Mouse (Mus musculus) MEL (cell line): Measurements from ENCODE around the gene Nsun2. TPM values are rescaled to one million over a fixed set of nuclear protein-coding genes. Genes with fewer than 3 reads are reported as not detected.
A peak's percentile ranks its signal among the peaks of the same experiment; 100 is the strongest.

ENCODE experiments used
- DNase-seq: peaks from one replicate; pipeline ENCODE4 v3.0.0; 2011; ENCODE audit warnings: low read depth, low spot score
- H3K27ac ChIP-seq: 2 replicates; pipeline ENCODE4 v1.5.1; 2012; ENCODE audit warnings: low read depth, mild to moderate bottlenecking, control low read depth, low read length, moderate library complexity; ENCODE audit not compliant: control insufficient read depth
- H3K27me3 ChIP-seq, 2 experiments: fragments of 150-350 bp in 1 of 2; sonication (generic) in 1 of 2; 2 replicates each; pipeline ENCODE4 v1.6.1; 2012; ENCODE audit warnings: low read length in 2 of 2, mild to moderate bottlenecking in 2 of 2, improper control_type of control experiment in 1 of 2, moderate library complexity in 1 of 2; ENCODE audit not compliant: insufficient read depth in 2 of 2, control insufficient read depth in 1 of 2
- H3K36me3 ChIP-seq, 2 experiments: 2 replicates each; pipeline ENCODE4 v1.6.1; 2012 to 2014; ENCODE audit warnings: low read length in 2 of 2, improper control_type of control experiment in 1 of 2, inconsistent platforms in 1 of 2, mild to moderate bottlenecking in 1 of 2; ENCODE audit not compliant: insufficient read depth in 2 of 2, control insufficient read depth in 1 of 2
- H3K4me1 ChIP-seq, 2 experiments: fragments of 150-350 bp in 1 of 2; sonication (generic) in 1 of 2; 2 replicates each; pipeline ENCODE4 v1.6.1; 2012; ENCODE audit warnings: low read length in 2 of 2, improper control_type of control experiment in 1 of 2, mild to moderate bottlenecking in 1 of 2; ENCODE audit not compliant: insufficient read depth in 2 of 2, control insufficient read depth in 1 of 2
- H3K4me3 ChIP-seq, 2 experiments: fragments of 150-350 bp in 1 of 2; sonication (generic) in 1 of 2; 2 replicates each; pipeline ENCODE4 v1.5.1; 2012; ENCODE audit warnings: low read depth in 2 of 2, low read length in 2 of 2, mild to moderate bottlenecking in 2 of 2, moderate library complexity in 2 of 2, control low read depth in 1 of 2, improper control_type of control experiment in 1 of 2; ENCODE audit not compliant: control insufficient read depth in 1 of 2, insufficient read depth in 1 of 2
- H3K79me2 ChIP-seq: 2 replicates; pipeline ENCODE4 v1.6.1; 2012; ENCODE audit warnings: mild to moderate bottlenecking, low read length, moderate library complexity; ENCODE audit not compliant: control insufficient read depth, poor library complexity, insufficient read depth
- H3K9ac ChIP-seq: 2 replicates; pipeline ENCODE4 v1.6.1; 2012; ENCODE audit warnings: low read depth, mild to moderate bottlenecking, control low read depth, low read length, moderate library complexity; ENCODE audit not compliant: control insufficient read depth, poor library complexity, severe bottlenecking
- H3K9me3 ChIP-seq: fragments of 150-350 bp; sonication (generic); replicated peaks from 2 replicates; pipeline ENCODE4 v1.6.1; 2012; ENCODE audit warnings: mild to moderate bottlenecking, low read length, improper control_type of control experiment, moderate library complexity; ENCODE audit not compliant: insufficient read depth
- E2F4 ChIP-seq: IDR thresholded peaks from 2 replicates; pipeline ENCODE4 v1.6.1; 2011; ENCODE audit warnings: low read depth, low read length, improper control_type of control experiment, borderline replicate concordance
- ETS1 ChIP-seq: IDR thresholded peaks from 2 replicates; pipeline ENCODE4 v1.6.1; 2012; ENCODE audit warnings: low read depth, mild to moderate bottlenecking, inconsistent platforms, low read length, improper control_type of control experiment, moderate library complexity
- MAX ChIP-seq: IDR thresholded peaks from 2 replicates; pipeline ENCODE4 v1.6.1; 2011; ENCODE audit warnings: low read length, improper control_type of control experiment
- MXI1 ChIP-seq: IDR thresholded peaks from 2 replicates; pipeline ENCODE4 v1.6.1; 2011; ENCODE audit warnings: mild to moderate bottlenecking, low read depth, low read length, improper control_type of control experiment
- MYC ChIP-seq: IDR thresholded peaks from 2 replicates; pipeline ENCODE4 v1.6.1; 2011; ENCODE audit warnings: low read depth, mild to moderate bottlenecking, low read length, improper control_type of control experiment, moderate library complexity
- POLR2A ChIP-seq, 2 experiments: IDR thresholded peaks; 2 replicates each; pipeline ENCODE4 v1.6.1; 2011 to 2012; ENCODE audit warnings: low read length in 2 of 2, mild to moderate bottlenecking in 2 of 2, control low read depth in 1 of 2, improper control_type of control experiment in 1 of 2, low read depth in 1 of 2, moderate library complexity in 1 of 2; ENCODE audit not compliant: control insufficient read depth in 1 of 2, insufficient read depth in 1 of 2, poor library complexity in 1 of 2
- POLR2AphosphoS5 ChIP-seq: IDR thresholded peaks from 2 replicates; pipeline ENCODE4 v1.6.1; 2012; ENCODE audit warnings: low read depth, borderline replicate concordance, mild to moderate bottlenecking, inconsistent platforms, low read length, moderate library complexity, mixed read lengths
- RAD21 ChIP-seq: IDR thresholded peaks from 2 replicates; pipeline ENCODE4 v1.6.1; 2011; ENCODE audit warnings: mild to moderate bottlenecking, low read depth, low read length, improper control_type of control experiment
- SIN3A ChIP-seq: IDR thresholded peaks from 2 replicates; pipeline ENCODE4 v1.6.1; 2012; ENCODE audit warnings: low read length, improper control_type of control experiment, inconsistent platforms
- USF1 ChIP-seq: IDR thresholded peaks from 2 replicates; pipeline ENCODE4 v1.6.1; 2014; ENCODE audit warnings: low read depth, mild to moderate bottlenecking, inconsistent platforms, low read length, improper control_type of control experiment, moderate library complexity
- USF2 ChIP-seq, 2 experiments: IDR thresholded peaks; 2 replicates each; pipeline ENCODE4 v1.6.1; 2011 to 2012; ENCODE audit warnings: improper control_type of control experiment in 2 of 2, low read length in 2 of 2, borderline replicate concordance in 1 of 2, inconsistent platforms in 1 of 2, low read depth in 1 of 2, mild to moderate bottlenecking in 1 of 2; ENCODE audit not compliant: insufficient read depth in 1 of 2
- ZNF384 ChIP-seq: IDR thresholded peaks from 2 replicates; pipeline ENCODE4 v1.6.1; 2012; ENCODE audit warnings: low read depth, mild to moderate bottlenecking, inconsistent platforms, low read length, improper control_type of control experiment
- polyA plus RNA-seq, 2 experiments: library from polyadenylated mRNA; stranded (reverse) in 1 of 2; unstranded in 1 of 2; fragments of >175 nt in 1 of 2; fragments of >200 nt in 1 of 2; gene quantifications; 2 replicates each; pipeline versions ENCODE4 v1.2.1 to v1.2.4; 2012; ENCODE audit warnings: low replicate concordance in 2 of 2, low read depth in 1 of 2; ENCODE audit not compliant: insufficient read length in 2 of 2, insufficient read depth in 1 of 2, missing spikeins in 1 of 2
- total RNA-seq: library from RNA; depleted of rRNA; stranded (reverse); fragments of 300-350 nt; gene quantifications from 2 replicates; pipeline ENCODE4 v1.2.3, GENCODE M21; 2012

The Nsun2 gene
- total and polyA plus RNA-seq, 3 experiments: 277 to 303 (median 302) TPM

GRCm38 (mm10) chr13:69532101-69532892 is 1.2 kb upstream of the Nsun2 start:
- no peak overlapping the region for H3K27ac ChIP-seq
- peak; percentile 54 for DNase-seq

GRCm38 (mm10) chr13:69532893-69533404 is 597 bp upstream of the Nsun2 start:
- peak overlapping the region; percentile 87 for H3K9ac ChIP-seq
- peak overlapping the region; percentile 56 to 73 for H3K4me3 ChIP-seq
- H3K27me3 ChIP-seq: no peaks in the 10 kb centered on the region
- peak overlapping the region; percentile 74 for H3K27ac ChIP-seq
- H3K9me3 ChIP-seq: no peaks in the 10 kb centered on the region
- H3K4me1 ChIP-seq: peaks cover 2 to 15% of the 10 kb centered on the region in 2 experiments; a peak in 3 of 4 replicates
- H3K36me3 ChIP-seq: no peaks in the 10 kb centered on the region; a peak in 1 of 4 replicates
- peaks cover 64% of the 10 kb centered on the region for H3K79me2 ChIP-seq
- peak; percentile 43 for TF ChIP-seq SIN3A
- peak; percentile 37; the same call in 1 of the 2 replicates for TF ChIP-seq MYC
- TF ChIP-seq MAX: no peak
- TF ChIP-seq MXI1: peak; percentile 45
- TF ChIP-seq POLR2A (IDR thresholded peaks at IDR 0.05; ENCODE audit: control insufficient read depth in 1 of 2, insufficient read depth in 1 of 2, low read depth in 1 of 2, low read length in 2 of 2, poor library complexity in 1 of 2): 0 out of 4 replicates have a peak, but pooled peaks of 1 of the 2 experiments have one; percentile 7
- TF ChIP-seq ETS1: no peak
- TF ChIP-seq ZNF384: peak; percentile 55; the same call in 1 of the 2 replicates
- peak; percentile 63 for DNase-seq

More at GRCm38 (mm10) chr13:69532101-69532892, 1.2 kb upstream of the Nsun2 start:
- no peaks in the 10 kb centered on the region; a peak in 1 of 4 replicates for H3K36me3 ChIP-seq
- H3K9ac ChIP-seq: peak overlapping the region; percentile 87
- no peaks in the 10 kb centered on the region for H3K27me3 ChIP-seq
- peak overlapping the region; percentile 56 to 73 for H3K4me3 ChIP-seq
- TF ChIP-seq MYC (no peak), USF1 (no peak), RAD21 (no peak), E2F4 (no peak)
- TF ChIP-seq, all 39 proteins: peak for 0
- H3K4me1 ChIP-seq: peaks cover 2 to 17% of the 10 kb centered on the region in 2 experiments; a peak in 3 of 4 replicates
- peaks cover 69% of the 10 kb centered on the region for H3K79me2 ChIP-seq
- H3K9me3 ChIP-seq: no peaks in the 10 kb centered on the region

GRCm38 (mm10) chr13:69534334-69534653 is 748 bp downstream of the Nsun2 start, which contains the start of gene Tent4a:
TSS of gene Tent4a (minus strand) at chr13:69534617.
- H3K79me2 ChIP-seq: peaks cover 50% of the 10 kb centered on the region
- peak within 1 kb of the TSS; percentile 73 to 93 for H3K4me3 ChIP-seq
- TF ChIP-seq MXI1 (no peak), POLR2AphosphoS5 (no peak), USF2 (IDR thresholded peaks at IDR 0.05; ENCODE audit: borderline replicate concordance in 1 of 2, insufficient read depth in 1 of 2, low read depth in 1 of 2, low read length in 2 of 2) (no peak), MYC (no peak)
- H3K4me1 ChIP-seq: peaks cover 2 to 16% of the 10 kb centered on the region in 2 experiments; a peak in 3 of 4 replicates
- H3K9me3 ChIP-seq: no peaks in the 10 kb centered on the region
- H3K27me3 ChIP-seq: no peaks in the 10 kb centered on the region
- peak within 1 kb of the TSS; percentile 74 for H3K27ac ChIP-seq
- peaks cover 0 to 2% of the 10 kb centered on the region in 2 experiments; a peak in 1 of 4 replicates for H3K36me3 ChIP-seq
- DNase-seq: no peak
- peak within 1 kb of the TSS; percentile 97 for H3K9ac ChIP-seq
